Mouse (Mus musculus) adrenal gland, postnatal 4 days (tissue): ENCODE results near the gene Prdm16. TPM values are rescaled to one million over a fixed set of nuclear protein-coding genes. Genes with fewer than 3 reads are reported as not detected.

Source experiments
- DNase-seq, 2 experiments: peaks; one replicate each; pipeline ENCODE4 v3.0.0; 2021 to 2022; ENCODE audit warnings: low spot score in 2 of 2, mixed read lengths in 2 of 2
- total RNA-seq, 2 experiments: library from RNA; stranded (reverse); gene quantifications; 2 replicates each; pipeline ENCODE4 v1.2.3; 2021

The Prdm16 gene
- total RNA-seq, 2 experiments from 2014 or later, result 10.3 to 17.3 TPM

GRCm38 (mm10) chr4:154299541-154300271 is 337.0 kb downstream of the Prdm16 start:
- no peak for DNase-seq

- DNase-seq, result no peak
These were observed 338.9 kb downstream of the Prdm16 start for GRCm38 (mm10) chr4:154297761-154298160.

DNA sequence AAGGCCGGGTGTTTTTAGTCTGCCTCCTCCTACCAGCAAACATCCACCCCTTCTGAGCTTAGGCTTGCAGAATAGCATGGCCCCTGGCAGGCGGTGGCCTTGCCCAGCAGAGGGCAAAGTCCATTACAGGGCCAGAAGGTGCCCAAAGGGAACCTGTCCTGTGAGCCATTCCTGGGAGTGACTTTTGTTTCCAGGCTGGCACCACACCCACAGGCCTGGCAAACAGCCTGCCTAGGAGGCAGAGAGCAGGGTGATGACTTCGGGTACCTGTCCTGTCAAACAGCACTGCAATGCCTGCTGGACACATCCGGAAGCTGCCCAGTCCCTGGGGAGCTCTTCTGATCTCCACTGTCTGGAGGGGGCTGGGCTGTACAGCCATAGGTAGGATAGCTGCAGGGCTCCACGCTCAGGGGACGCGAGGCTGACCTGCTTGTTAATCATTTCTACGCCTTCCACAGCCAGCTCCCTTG is 342.4 kb downstream of the Prdm16 start:
- no peak for DNase-seq

DNA sequence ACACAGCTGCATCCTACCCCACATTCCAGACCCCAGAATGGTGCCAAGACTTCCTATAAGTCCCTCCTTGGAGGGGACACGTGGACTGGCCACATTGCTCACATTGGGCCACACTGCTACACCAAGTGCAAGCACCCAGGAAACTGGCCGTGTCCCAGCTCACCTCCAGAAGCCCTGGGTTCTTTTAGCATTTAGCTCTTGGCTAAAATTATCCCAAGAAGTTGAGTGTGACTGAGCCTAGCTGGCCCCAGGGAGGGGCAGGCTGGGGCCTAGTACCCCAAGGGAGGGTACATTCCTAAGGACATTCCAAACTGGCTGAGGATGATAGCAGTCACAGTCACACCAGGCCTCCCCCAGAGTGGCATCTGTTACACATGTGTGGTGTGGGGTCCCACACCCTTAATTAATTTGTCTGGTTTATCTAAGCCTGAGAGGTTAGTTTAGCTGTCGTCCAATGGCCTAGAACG is 342.9 kb downstream of the Prdm16 start:
- no peak for DNase-seq

- DNase-seq, result no peak
These were observed 353.0 kb downstream of the Prdm16 start for GRCm38 (mm10) chr4:154283671-154284070.

DNA sequence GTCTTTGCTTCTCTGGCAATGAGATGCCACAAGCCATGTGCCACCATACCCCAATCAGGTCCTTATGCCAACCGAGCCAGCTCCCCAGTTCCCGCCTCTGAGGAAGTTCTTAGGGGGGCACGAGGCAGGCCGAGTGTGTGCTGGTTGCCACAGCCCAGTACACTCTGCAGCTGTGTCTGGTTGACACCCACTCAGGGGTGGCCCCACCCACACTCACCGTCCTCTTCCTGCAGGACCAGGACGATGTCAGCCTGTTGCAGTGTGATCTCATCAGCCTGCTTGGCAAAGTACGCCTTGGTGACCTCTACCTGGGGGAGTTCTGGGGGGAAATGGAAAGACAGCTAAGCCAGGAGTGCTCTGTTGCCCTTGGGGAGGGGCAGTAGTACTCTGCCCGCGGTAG is 357.2 kb downstream of the Prdm16 start:
- no peak for DNase-seq

GRCm38 (mm10) chr4:154273000-154273399 is 363.7 kb downstream of the Prdm16 start:
- peak in 1 of 2 experiments; percentile 13 for DNase-seq

- DNase-seq, result no peak
These were observed 367.2 kb downstream of the Prdm16 start for GRCm38 (mm10) chr4:154269520-154269919.

GRCm38 (mm10) chr4:154267511-154267910 is 369.2 kb downstream of the Prdm16 start:
- no peak for DNase-seq

Other genes with a start within 250 kb of the Prdm16 start
- gene Actrt2, start 31.0 kb upstream of the Prdm16 start, total RNA-seq, result not detected
- gene Ttc34, start 200.6 kb upstream of the Prdm16 start, total RNA-seq, result under 1 TPM; 0.31 to 0.62 TPM
- gene Mmel1, start 232.7 kb upstream of the Prdm16 start, total RNA-seq, result under 1 TPM; 0.65 to 0.76 TPM